Mouse (Mus musculus) cerebellum, adult 2 months (tissue): ENCODE measurements around the gene 9430038I01Rik. TPM values are rescaled to one million over a fixed set of nuclear protein-coding genes. Genes with fewer than 3 reads are reported as not detected.
A peak's percentile ranks its signal among the peaks of the same experiment; 100 is the strongest.

Experiments
- DNase-seq, 2 experiments: peaks; one replicate each; pipeline ENCODE4 v3.0.0; 2021
- H3K27ac ChIP-seq: fragments of 200-500 bp; 2 replicates; pipeline ENCODE4 v1.5.1; 2012; ENCODE audit warnings: low read length, control low read depth, inconsistent platforms; ENCODE audit not compliant: insufficient read depth
- H3K27me3 ChIP-seq: fragments of 200-500 bp; 2 replicates; pipeline ENCODE4 v1.6.1; 2012; ENCODE audit warnings: inconsistent platforms, mild to moderate bottlenecking, low read length, moderate library complexity; ENCODE audit not compliant: control insufficient read depth, insufficient read depth
- H3K4me1 ChIP-seq: fragments of 200-500 bp; 2 replicates; pipeline ENCODE4 v1.6.1; 2011; ENCODE audit warnings: low read length; ENCODE audit not compliant: control insufficient read depth, insufficient read depth
- H3K4me3 ChIP-seq: fragments of 200-500 bp; replicated peaks from 2 replicates; pipeline ENCODE3; 2011; ENCODE audit warnings: mild to moderate bottlenecking, low read depth, low read length, control low read depth; ENCODE audit not compliant: insufficient read depth
- CTCF ChIP-seq: fragments of 200-500 bp; IDR thresholded peaks from 2 replicates; pipeline ENCODE4 v1.5.1; 2011; ENCODE audit warnings: low read depth, mild to moderate bottlenecking, control low read depth, low read length, moderate library complexity, borderline replicate concordance; ENCODE audit not compliant: insufficient read depth
- POLR2A ChIP-seq: fragments of 200-500 bp; IDR thresholded peaks from 2 replicates; pipeline ENCODE4 v1.6.1; 2011; ENCODE audit warnings: low read length, control low read depth, borderline replicate concordance; ENCODE audit not compliant: insufficient read depth
- WGBS: fragments of 180-500 bp; shearing (Covaris S2); methylation state at CpG from one replicate; pipeline ENCODE4 v1.1.7; 2018; 5-methylcytosine and 5-hydroxymethylcytosine counted together
- polyA plus RNA-seq: library from polyadenylated mRNA; depleted of rRNA; stranded (reverse); fragments of >200 nt; gene quantifications from 2 replicates; pipeline ENCODE4 v1.2.3, GENCODE M21; 2012

Gene 9430038I01Rik
- polyA plus RNA-seq, 1 experiment: 3.0 TPM

- no peak overlapping the region for H3K27ac ChIP-seq
- H3K4me3 ChIP-seq: no peak overlapping the region
- H3K4me1 ChIP-seq: no peaks in the 10 kb centered on the region
- no peak for DNase-seq
- no peaks in the 10 kb centered on the region for H3K27me3 ChIP-seq
- 52% methylated on average over 13 of the region's 13 CpGs for WGBS
- TF ChIP-seq POLR2A (no peak), CTCF (no peak)
These were observed 21.4 kb upstream of the 9430038I01Rik start for GRCm38 (mm10) chr7:137431769-137432603.

GRCm38 (mm10) chr7:137426693-137427092, 16.1 kb upstream of the 9430038I01Rik start:
- DNase-seq: no peak
- H3K4me1 ChIP-seq: no peaks in the 10 kb centered on the region
- no peak overlapping the region for H3K4me3 ChIP-seq
- 65% methylated on average over 4 of the region's 4 CpGs for WGBS
- H3K27me3 ChIP-seq: no peaks in the 10 kb centered on the region
- TF ChIP-seq POLR2A (no peak), CTCF (no peak)
- H3K27ac ChIP-seq: no peak overlapping the region

DNA sequence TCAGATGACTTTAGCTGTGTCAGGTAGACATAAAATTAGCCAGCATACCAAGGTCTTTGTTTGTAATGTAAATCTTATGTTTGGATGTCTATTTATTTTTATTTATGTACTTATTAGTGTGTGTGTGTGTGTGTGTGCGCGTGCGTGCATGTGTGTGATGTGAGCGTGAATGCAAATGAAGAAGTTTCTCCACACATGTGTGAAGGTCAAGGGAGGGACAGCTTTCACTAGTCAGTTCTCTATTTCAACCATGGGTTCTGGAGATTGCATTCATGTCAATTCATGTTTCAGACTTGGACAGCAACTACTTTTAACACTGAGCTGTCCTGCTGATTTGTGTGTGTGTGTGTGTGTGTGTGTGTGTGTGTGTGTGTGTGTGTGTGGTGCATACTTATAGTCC, 10.7 kb upstream of the 9430038I01Rik start:
- no peaks in the 10 kb centered on the region for H3K4me1 ChIP-seq
- 95% methylated on average over 4 of the region's 4 CpGs for WGBS

DNA sequence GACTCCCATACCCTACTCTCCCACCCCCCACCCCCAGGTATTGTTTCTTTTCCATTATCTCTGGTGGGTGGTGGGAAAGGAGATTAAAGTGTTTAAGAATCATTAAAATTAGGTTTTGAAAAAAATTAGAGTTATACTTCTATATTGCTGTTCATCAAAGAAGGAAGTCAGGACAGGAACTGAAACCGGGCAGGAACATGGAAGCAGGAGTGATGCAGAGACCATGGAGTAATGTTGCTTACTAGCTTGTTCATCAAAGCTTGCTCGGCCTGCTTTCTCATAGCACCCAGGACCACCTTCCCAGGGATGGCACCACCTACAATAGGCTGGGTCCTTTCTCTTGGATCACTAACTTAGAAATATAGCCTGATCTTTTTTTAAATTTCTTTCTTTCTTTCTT, 10.0 kb upstream of the 9430038I01Rik start:
- WGBS: 95% methylated on average over 2 of the region's 2 CpGs
- Histone ChIP-seq H3K4me3 (no peak overlapping the region), H3K27ac (no peak overlapping the region), H3K4me1 (no peaks in the 10 kb centered on the region), H3K27me3 (no peaks in the 10 kb centered on the region)
- no peak for TF ChIP-seq POLR2A
- no peak for TF ChIP-seq CTCF
- no peak for DNase-seq

More for the DNA sequence above, 10.7 kb upstream of the 9430038I01Rik start:
- no peaks in the 10 kb centered on the region for H3K27me3 ChIP-seq
- no peak overlapping the region for H3K4me3 ChIP-seq
- TF ChIP-seq POLR2A (no peak), CTCF (no peak)
- no peak for DNase-seq
- no peak overlapping the region for H3K27ac ChIP-seq

GRCm38 (mm10) chr7:137414710-137415109, 4.1 kb upstream of the 9430038I01Rik start:
- peak in 1 of 2 experiments; percentile 16 for DNase-seq
- Histone ChIP-seq H3K27ac (no peak overlapping the region), H3K4me1 (no peaks in the 10 kb centered on the region), H3K27me3 (no peaks in the 10 kb centered on the region), H3K4me3 (no peak overlapping the region)
- 63% methylated on average over 8 of the region's 8 CpGs for WGBS
- TF ChIP-seq CTCF (no peak), POLR2A (no peak)

GRCm38 (mm10) chr7:137407428-137408058, 3.0 kb downstream of the 9430038I01Rik start:
- Histone ChIP-seq H3K27me3 (no peaks in the 10 kb centered on the region), H3K27ac (no peak overlapping the region), H3K4me1 (no peaks in the 10 kb centered on the region), H3K4me3 (no peak overlapping the region)
- DNase-seq: no peak
- TF ChIP-seq CTCF: no peak
- no peak for TF ChIP-seq POLR2A
- WGBS: 91% methylated on average over 1 of the region's 1 CpGs

DNA sequence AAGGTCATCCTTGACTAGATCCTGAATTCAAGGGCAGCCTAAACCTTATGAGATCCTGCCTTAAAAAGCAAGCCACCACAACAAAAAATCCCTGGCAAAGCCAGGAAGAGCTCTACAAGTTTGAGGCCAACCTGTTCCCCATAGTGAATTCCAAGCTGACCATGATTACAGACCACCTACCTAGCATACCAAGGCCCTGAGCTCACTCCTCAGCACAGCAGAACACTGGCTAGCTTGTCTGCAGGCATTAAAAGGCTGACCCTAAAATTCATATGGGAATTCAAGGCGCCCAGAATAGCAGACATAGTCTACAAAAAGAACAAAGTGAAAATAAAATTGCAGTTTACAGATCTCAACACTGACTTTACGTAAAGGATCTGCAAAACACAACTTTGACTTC, 6.4 kb downstream of the 9430038I01Rik start:
- no peak for TF ChIP-seq POLR2A
- no peak for TF ChIP-seq CTCF
- no peak for DNase-seq
- Histone ChIP-seq H3K4me1 (no peaks in the 10 kb centered on the region), H3K4me3 (no peak overlapping the region), H3K27ac (no peak overlapping the region), H3K27me3 (no peaks in the 10 kb centered on the region)
- WGBS: 94% methylated on average over 2 of the region's 2 CpGs

- Histone ChIP-seq H3K27ac (no peak overlapping the region), H3K27me3 (no peaks in the 10 kb centered on the region), H3K4me1 (no peaks in the 10 kb centered on the region), H3K4me3 (no peak overlapping the region)
- DNase-seq: no peak
- 95% methylated on average over 4 of the region's 4 CpGs for WGBS
- TF ChIP-seq POLR2A: no peak
These were observed 11.6 kb downstream of the 9430038I01Rik start for GRCm38 (mm10) chr7:137398973-137399372.
